Mouse (Mus musculus) fibroblast of lung, adult 2 months (primary cell): ENCODE results near the gene Hc.
A peak's percentile ranks its signal among the peaks of the same experiment; 100 is the strongest.

Experiments
- DNase-seq: peaks from one replicate; pipeline ENCODE4 v3.0.0-alpha.2; 2011; ENCODE audit warnings: low read depth

The Hc gene

GRCm38 (mm10) chr2:34953547-34954116 lies 107.6 kb downstream of the Hc start:
- DNase-seq: no peak

DNA sequence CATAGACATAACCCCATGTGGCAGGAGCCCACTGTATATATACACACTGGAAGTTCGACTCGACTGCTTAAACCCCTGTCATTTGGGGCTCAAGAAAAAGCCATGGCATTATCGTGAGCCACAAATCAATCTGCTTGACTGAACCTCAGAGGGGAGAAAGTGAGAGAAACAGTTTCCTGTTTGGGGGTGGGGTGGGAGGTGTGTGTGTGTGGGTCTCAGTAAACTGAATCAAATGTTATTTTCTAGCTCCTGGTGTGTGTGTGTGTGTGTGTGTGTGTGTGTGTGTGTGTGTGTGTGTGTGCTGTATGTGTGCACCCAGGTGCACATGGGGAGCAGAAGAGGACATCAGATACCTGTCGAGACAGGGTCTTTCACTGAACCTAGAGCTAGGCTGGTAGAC lies 108.2 kb downstream of the Hc start:
- no peak for DNase-seq

DNA sequence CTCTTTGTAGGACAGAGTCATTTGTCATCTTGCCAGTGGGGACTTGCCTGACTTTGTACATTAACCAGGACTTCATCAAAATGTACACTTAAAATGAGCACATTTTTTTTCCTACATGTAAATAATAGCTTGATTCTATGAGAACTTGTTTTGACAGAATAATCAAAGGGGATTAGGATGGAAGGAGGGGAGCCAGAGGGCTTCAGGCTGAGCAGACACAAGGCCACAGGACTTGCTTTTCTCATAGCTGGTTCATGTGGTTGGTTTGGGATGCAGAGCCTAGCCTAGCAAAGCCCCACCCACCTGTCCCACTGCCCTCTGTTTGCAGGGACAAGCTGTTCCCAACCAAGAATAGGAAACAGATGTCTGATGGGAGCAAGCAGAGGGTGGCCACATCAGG lies 109.8 kb downstream of the Hc start:
- DNase-seq: no peak

DNA sequence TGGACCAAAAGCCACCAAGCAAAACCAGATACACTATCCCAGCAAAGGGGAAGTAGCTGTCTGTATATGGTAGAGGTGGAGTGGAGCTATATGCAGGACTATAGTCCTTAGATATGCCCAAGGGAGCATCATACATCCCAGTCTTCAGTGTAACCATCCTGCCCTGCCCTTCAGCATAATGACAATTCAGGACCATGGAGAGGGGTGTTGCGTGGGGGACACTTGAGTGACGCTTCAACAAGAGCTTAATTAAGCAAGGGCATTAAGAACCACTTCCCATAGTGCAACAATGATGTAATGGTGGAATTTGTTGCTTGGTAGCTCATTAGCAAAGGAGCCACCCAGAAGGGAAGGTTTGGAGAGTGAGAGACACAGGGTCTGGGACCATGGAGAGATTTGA lies 112.6 kb downstream of the Hc start:
- no peak for DNase-seq

GRCm38 (mm10) chr2:34946046-34946445 lies 115.2 kb downstream of the Hc start:
- no peak for DNase-seq

DNA sequence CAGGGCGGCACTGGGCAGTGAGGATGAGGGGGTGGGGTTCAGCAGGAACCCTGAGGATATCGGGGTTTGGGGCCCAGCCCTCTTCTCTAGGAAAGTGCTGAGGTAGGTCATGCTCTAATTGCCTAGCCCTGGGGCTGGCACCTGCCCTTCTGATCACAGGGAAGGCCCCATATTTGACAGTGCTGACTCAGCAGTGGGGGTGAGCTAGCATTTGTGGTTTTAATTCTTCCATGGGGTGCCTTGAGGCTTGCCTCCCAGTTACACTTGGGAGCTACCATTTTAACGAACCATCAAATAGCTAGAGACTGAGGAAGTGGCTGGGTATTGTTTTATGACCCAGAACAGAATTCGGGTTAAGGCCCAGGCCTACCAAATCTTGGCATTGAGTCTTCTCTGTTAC lies 115.7 kb downstream of the Hc start:
- no peak for DNase-seq

GRCm38 (mm10) chr2:34944761-34945160 lies 116.5 kb downstream of the Hc start:
- no peak for DNase-seq

GRCm38 (mm10) chr2:34943556-34944120 lies 117.6 kb downstream of the Hc start:
- DNase-seq: no peak

DNA sequence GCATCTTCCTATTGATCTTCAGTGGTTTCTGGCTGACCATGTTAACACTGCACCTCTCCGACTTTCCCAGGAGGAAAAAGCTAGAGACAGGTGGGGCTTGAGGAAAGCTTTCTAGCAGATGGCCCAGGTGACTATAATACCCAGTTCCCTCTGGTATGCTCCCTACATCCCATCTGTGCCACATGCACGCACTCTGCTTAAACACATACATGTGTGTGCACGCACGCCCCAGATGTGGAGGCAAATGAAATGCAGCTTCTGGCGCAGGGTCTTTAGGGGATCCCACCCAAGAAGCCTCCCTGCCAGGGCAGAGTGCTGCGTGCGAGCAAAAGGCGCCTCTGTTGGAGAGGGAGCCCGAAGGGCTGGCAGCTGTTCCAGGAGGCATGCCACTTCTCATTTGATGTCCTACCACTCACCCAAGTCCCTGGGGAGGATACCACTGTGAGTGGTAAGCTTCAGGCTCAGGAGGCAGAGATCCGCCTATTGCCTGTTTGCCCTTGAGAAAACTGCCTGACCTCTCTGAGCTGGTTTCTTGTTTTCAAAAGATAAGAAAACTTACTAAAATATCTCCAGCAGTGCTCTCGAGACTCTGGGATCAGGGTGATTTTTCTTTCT lies 120.1 kb downstream of the Hc start:
- DNase-seq: no peak

DNA sequence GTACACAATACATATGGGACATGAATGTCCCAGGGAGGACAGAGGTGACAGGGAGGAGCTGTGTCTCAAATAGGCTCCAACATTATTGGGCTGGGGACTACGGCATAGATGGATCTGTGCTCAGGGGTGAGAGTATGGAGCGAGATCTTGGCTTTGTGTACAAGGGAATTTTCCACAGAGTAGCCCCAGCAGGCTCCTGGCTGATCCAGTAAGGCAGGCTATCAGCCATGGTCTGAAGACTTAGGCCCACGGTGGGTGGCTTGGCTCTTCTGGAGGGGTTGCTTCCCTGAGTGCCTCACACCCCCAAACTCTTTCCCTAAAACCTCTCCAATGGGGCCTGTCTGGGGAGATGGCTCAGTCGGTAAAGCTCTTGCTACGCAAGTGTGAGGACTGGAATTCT lies 121.0 kb downstream of the Hc start:
- no peak for DNase-seq

GRCm38 (mm10) chr2:34938269-34939208 lies 122.7 kb downstream of the Hc start:
- DNase-seq: peak; percentile 53

GRCm38 (mm10) chr2:34937460-34937859 lies 123.8 kb downstream of the Hc start:
- DNase-seq: no peak
